Mouse (Mus musculus) frontal cortex, adult (tissue): ENCODE results near the gene Gm44973.

Experiments
- ATAC-seq: cut with Nextera tagmentation; 2 replicates; pipeline ENCODE4 v1.9.2; 2017; ENCODE audit warnings: mild to moderate bottlenecking, moderate library complexity, mixed read lengths; ENCODE audit not compliant: low TSS enrichment

Gm44973 gene

GRCm38 (mm10) chr7:5080815-5081214 is 65.5 kb downstream of the Gm44973 start:
- ATAC-seq: no peak; the same call in 1 of the 2 replicates

GRCm38 (mm10) chr7:5081241-5081640 is 65.9 kb downstream of the Gm44973 start:
- no peak for ATAC-seq

- ATAC-seq: no peak
These were observed 66.6 kb downstream of the Gm44973 start for GRCm38 (mm10) chr7:5081939-5082338.
